Mouse (Mus musculus) CH12.LX (cell line): ENCODE results near the gene Srpr. TPM values are rescaled to one million over a fixed set of nuclear protein-coding genes. Genes with fewer than 3 reads are reported as not detected.

ENCODE experiments used
- DNase-seq: peaks from one replicate; pipeline ENCODE4 v3.0.0-alpha.2; 2013; ENCODE audit errors: extremely low read depth
- H3K27ac ChIP-seq: 2 replicates; pipeline ENCODE4 v1.5.1; 2012; ENCODE audit warnings: low read depth, mild to moderate bottlenecking, control low read depth, moderate library complexity; ENCODE audit not compliant: insufficient read depth
- H3K27me3 ChIP-seq: replicated peaks from 2 replicates; pipeline ENCODE3; 2012; ENCODE audit warnings: inconsistent platforms
- H3K36me3 ChIP-seq, 2 experiments: replicated peaks in 1 of 2; 2 replicates each; pipeline versions ENCODE3 to v1.6.1; 2012; ENCODE audit warnings: inconsistent platforms in 1 of 2, low read length in 1 of 2, mild to moderate bottlenecking in 1 of 2, mixed read lengths in 1 of 2, moderate library complexity in 1 of 2; ENCODE audit not compliant: control insufficient read depth in 1 of 2, insufficient read depth in 1 of 2
- H3K4me1 ChIP-seq, 2 experiments: 2 replicates each; pipeline ENCODE4 v1.6.1; 2012; ENCODE audit warnings: inconsistent platforms in 1 of 2, moderate library complexity in 1 of 2; ENCODE audit not compliant: insufficient read depth in 2 of 2, control insufficient read depth in 1 of 2
- H3K4me2 ChIP-seq: 2 replicates; pipeline ENCODE4 v1.6.1; 2012; ENCODE audit warnings: low read depth, mild to moderate bottlenecking, control low read depth; ENCODE audit not compliant: poor library complexity, insufficient read depth, severe bottlenecking
- H3K4me3 ChIP-seq, 3 experiments: fragments of 150-350 bp in 1 of 3; sonication (generic) in 1 of 3; replicated peaks in 1 of 3; 2 replicates each; pipeline versions ENCODE3 to v1.5.1; 2011 to 2012; ENCODE audit warnings: low read depth in 2 of 3, low read length in 2 of 3, mild to moderate bottlenecking in 2 of 3, moderate library complexity in 2 of 3, control low read depth in 1 of 3, improper control_type of control experiment in 1 of 3, inconsistent platforms in 1 of 3, mixed read lengths in 1 of 3; ENCODE audit not compliant: poor library complexity in 1 of 3
- H3K79me2 ChIP-seq: replicated peaks from 2 replicates; pipeline ENCODE4 v1.6.1; 2012; ENCODE audit warnings: mild to moderate bottlenecking, moderate library complexity; ENCODE audit not compliant: control insufficient read depth, poor library complexity, insufficient read depth, severe bottlenecking; ENCODE audit errors: extremely low read depth
- H3K9ac ChIP-seq: 2 replicates; pipeline ENCODE4 v1.6.1; 2012; ENCODE audit warnings: low read depth, mild to moderate bottlenecking, control low read depth, moderate library complexity; ENCODE audit not compliant: insufficient read depth
- H3K9me3 ChIP-seq: replicated peaks from 2 replicates; pipeline ENCODE3; 2012; ENCODE audit warnings: low read length, inconsistent platforms, mixed read lengths
- BHLHE40 ChIP-seq: IDR thresholded peaks from 2 replicates; pipeline ENCODE4 v1.6.1; 2011; ENCODE audit warnings: mild to moderate bottlenecking, low read depth, low read length, improper control_type of control experiment
- CHD1 ChIP-seq: IDR thresholded peaks from 2 replicates; pipeline ENCODE4 v1.6.1; 2012; ENCODE audit warnings: low read depth, low read length, improper control_type of control experiment, inconsistent platforms
- CHD2 ChIP-seq: IDR thresholded peaks from 2 replicates; pipeline ENCODE4 v1.6.1; 2011; ENCODE audit warnings: low read length, improper control_type of control experiment
- CTCF ChIP-seq, 2 experiments: IDR thresholded peaks in 1 of 2; conservative IDR thresholded peaks in 1 of 2; 2 replicates each; pipeline ENCODE4 v1.5.1; 2011 to 2012; ENCODE audit warnings: low read depth in 2 of 2, low read length in 2 of 2, improper control_type of control experiment in 1 of 2, inconsistent platforms in 1 of 2, mild to moderate bottlenecking in 1 of 2, moderate library complexity in 1 of 2
- GABPA ChIP-seq: IDR thresholded peaks from 2 replicates; pipeline ENCODE4 v1.6.1; 2012; ENCODE audit warnings: low read depth, low read length, improper control_type of control experiment, inconsistent platforms; ENCODE audit not compliant: insufficient replicate concordance
- HCFC1 ChIP-seq: IDR thresholded peaks from 2 replicates; pipeline ENCODE4 v1.6.1; 2012; ENCODE audit warnings: low read depth, mild to moderate bottlenecking, inconsistent platforms, low read length, improper control_type of control experiment
- IRF4 ChIP-seq: IDR thresholded peaks from 2 replicates; pipeline ENCODE4 v1.6.1; 2014; ENCODE audit warnings: low read depth, mild to moderate bottlenecking, inconsistent platforms, low read length, improper control_type of control experiment
- JUND ChIP-seq: conservative IDR thresholded peaks from 2 replicates; pipeline ENCODE4 v1.6.1; 2011; ENCODE audit warnings: low read depth, low read length, improper control_type of control experiment
- KAT2A ChIP-seq: IDR thresholded peaks from 2 replicates; pipeline ENCODE4 v1.6.1; 2012; ENCODE audit warnings: low read length, improper control_type of control experiment, inconsistent platforms; ENCODE audit not compliant: insufficient replicate concordance
- MAZ ChIP-seq: IDR thresholded peaks from 2 replicates; pipeline ENCODE4 v1.6.1; 2012; ENCODE audit warnings: low read depth, mild to moderate bottlenecking, inconsistent platforms, low read length, improper control_type of control experiment, moderate library complexity
- MXI1 ChIP-seq: IDR thresholded peaks from 2 replicates; pipeline ENCODE4 v1.6.1; 2011; ENCODE audit warnings: mild to moderate bottlenecking, low read depth, low read length, improper control_type of control experiment
- NELFE ChIP-seq: IDR thresholded peaks from 2 replicates; pipeline ENCODE4 v1.6.1; 2011; ENCODE audit warnings: low read depth, low read length, improper control_type of control experiment
- PAX5 ChIP-seq: IDR thresholded peaks from 2 replicates; pipeline ENCODE4 v1.6.1; 2012; ENCODE audit warnings: low read length, inconsistent platforms, mixed read lengths
- SIN3A ChIP-seq: IDR thresholded peaks from 2 replicates; pipeline ENCODE4 v1.6.1; 2012; ENCODE audit warnings: low read length, improper control_type of control experiment, inconsistent platforms
- SMC3 ChIP-seq: IDR thresholded peaks from 2 replicates; pipeline ENCODE4 v1.6.1; 2011; ENCODE audit warnings: low read depth, low read length, improper control_type of control experiment
- TCF12 ChIP-seq: IDR thresholded peaks from 2 replicates; pipeline ENCODE4 v1.6.1; 2014; ENCODE audit warnings: low read depth, mild to moderate bottlenecking, inconsistent platforms, low read length, improper control_type of control experiment
- USF1 ChIP-seq: IDR thresholded peaks from 2 replicates; pipeline ENCODE4 v1.6.1; 2014; ENCODE audit warnings: low read depth, mild to moderate bottlenecking, inconsistent platforms, low read length, improper control_type of control experiment
- ZC3H11A ChIP-seq: IDR thresholded peaks from 2 replicates; pipeline ENCODE4 v1.6.1; 2012; ENCODE audit warnings: low read depth, mild to moderate bottlenecking, inconsistent platforms, low read length, improper control_type of control experiment
- ZKSCAN1 ChIP-seq: IDR thresholded peaks from 2 replicates; pipeline ENCODE4 v1.6.1; 2012; ENCODE audit warnings: low read depth, inconsistent platforms, low read length, improper control_type of control experiment, borderline replicate concordance
- ZNF384 ChIP-seq: IDR thresholded peaks from 2 replicates; pipeline ENCODE4 v1.6.1; 2012; ENCODE audit warnings: low read depth, low read length, improper control_type of control experiment, inconsistent platforms
- dilution Hi-C: fragments of 300-500 bp; cut with MboI; formaldehyde crosslinking; loops from 2 replicates; pipeline ENCODE4 v1.14.3; 2020; ENCODE audit warnings: low sequenced_read_pairs; ENCODE audit not compliant: extremely low pct_unique_long_range_greater_than_20kb, extremely low pct_ligation_motif_present
- in situ Hi-C: fragments of 300-500 bp; cut with MboI; formaldehyde crosslinking; loops from 3 replicates; pipeline ENCODE4 v1.14.3; 2019; ENCODE audit warnings: low sequenced_read_pairs, low pct_ligation_motif_present, low pct_unique_long_range_greater_than_20kb, mixed read lengths
- polyA plus RNA-seq: library from polyadenylated mRNA; unstranded; fragments of >175 nt; gene quantifications from 2 replicates; pipeline ENCODE4 v1.2.1, GENCODE M21; 2012; ENCODE audit warnings: low read depth; ENCODE audit not compliant: insufficient read length
- total RNA-seq, 2 experiments: library from RNA; depleted of rRNA; stranded (reverse); fragments of 300-350 nt in 1 of 2; fragments of >200 nt in 1 of 2; gene quantifications; 2 replicates each; pipeline ENCODE4 v1.2.3; 2012 to 2014

Srpr gene
- total and polyA plus RNA-seq, 3 experiments, result 38.2 to 95.0 (median 40.1) TPM

GRCm38 (mm10) chr9:35282006-35282850, 82.3 kb downstream of the Srpr start:
- Histone ChIP-seq H3K79me2 (no peaks in the 10 kb centered on the region), H3K4me1 (no peaks in the 10 kb centered on the region), H3K4me2 (no peak overlapping the region), H3K27ac (no peak overlapping the region), H3K27me3 (no peaks in the 10 kb centered on the region), H3K9ac (no peak overlapping the region), H3K36me3 (peaks cover 10 to 61% of the 10 kb centered on the region in 2 experiments), H3K4me3 (no peak overlapping the region), H3K9me3 (peaks cover 2% of the 10 kb centered on the region)
- TF ChIP-seq NELFE (peak; percentile 28; the same call in 1 of the 2 replicates), ZC3H11A (peak; percentile 96), KAT2A (no peak), MAZ (no peak), SMC3 (peak; percentile 98), IRF4 (peak; percentile 85), JUND (peak; percentile 33; the same call in 1 of the 2 replicates), CTCF (conservative IDR thresholded peaks at IDR 0.05 in 1 of 2, IDR thresholded peaks at IDR 0.05 in 1 of 2; ENCODE audit: low read depth in 2 of 2, low read length in 2 of 2) (peak; percentile 46 to 92)
- dilution Hi-C loops (loop anchor here (25.0 kb wide), 1 partner anchor 255 kb away; no protein-coding TSS in a partner anchor), in situ Hi-C loops (loop anchor here (5.0 kb wide), 1 partner anchor 250 kb away; no protein-coding TSS in a partner anchor)
- DNase-seq, result peak; percentile 63

DNA sequence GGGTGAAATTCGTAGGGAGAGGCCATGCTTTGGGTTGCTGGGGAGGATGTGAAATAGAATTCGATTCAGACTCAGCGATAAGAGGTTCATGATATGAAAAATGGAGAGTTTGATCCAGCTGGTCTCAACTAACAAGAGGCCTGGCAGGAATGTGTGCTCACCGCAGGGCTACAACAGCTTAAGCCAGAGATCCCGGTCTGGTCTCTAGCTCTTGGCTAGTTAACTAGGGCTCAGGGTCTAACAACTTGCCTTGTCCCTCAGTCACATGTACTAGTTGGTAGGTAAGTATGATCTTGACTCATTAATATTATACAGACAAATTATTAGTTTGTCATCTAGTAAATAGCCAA, 82.9 kb downstream of the Srpr start:
- Histone ChIP-seq H3K79me2 (no peaks in the 10 kb centered on the region), H3K36me3 (peaks cover 5 to 55% of the 10 kb centered on the region in 2 experiments), H3K4me1 (no peaks in the 10 kb centered on the region), H3K9ac (no peak overlapping the region), H3K27ac (no peak overlapping the region), H3K4me2 (no peak overlapping the region)
- dilution Hi-C loops, result loop anchor here (25.0 kb wide), 1 partner anchor 254 kb away; no protein-coding TSS in a partner anchor
- TF ChIP-seq USF1 (no peak), TCF12 (no peak), PAX5 (no peak), SIN3A (no peak), HCFC1 (no peak), ZKSCAN1 (no peak), ZNF384 (no peak), BHLHE40 (no peak), CHD2 (no peak), MXI1 (no peak), CHD1 (no peak), GABPA (no peak), IRF4 (no peak)
- TF ChIP-seq, all 38 proteins: peak for 0
- Histone ChIP-seq H3K4me3 (no peak overlapping the region), H3K27me3 (no peaks in the 10 kb centered on the region), H3K9me3 (peaks cover 2% of the 10 kb centered on the region)
- no peak for DNase-seq
- in situ Hi-C loops, result loop anchor here (5.0 kb wide), 1 partner anchor 249 kb away; no protein-coding TSS in a partner anchor
